Mouse (Mus musculus) fat pad, adult 2 months (tissue): ENCODE data around the gene Fanci.

Experiments used
- DNase-seq: peaks from one replicate; pipeline ENCODE4 v3.0.0-alpha.2; 2011; ENCODE audit warnings: low read depth, low spot score; ENCODE audit errors: extremely low read depth

The Fanci gene

GRCm38 (mm10) chr7:79498965-79499595 lies 107.4 kb downstream of the Fanci start:
- DNase-seq, result no peak
